Mouse (Mus musculus) lung, embryonic 15.5 days (tissue): ENCODE data around the gene Spata6. TPM values are rescaled to one million over a fixed set of nuclear protein-coding genes. Genes with fewer than 3 reads are reported as not detected.

Experiments used
- ATAC-seq: fragments of 200-750 bp; cut with Nextera tagmentation; 2 replicates; pipeline ENCODE4 v1.8.0; 2017; ENCODE audit warnings: moderate number of reproducible peaks, borderline replicate concordance; ENCODE audit not compliant: low FRiP score, low TSS enrichment; ENCODE audit errors: extremely low read depth
- H3K27ac ChIP-seq: fragments of 300-500 bp; sonication (generic); 2 replicates; pipeline ENCODE4 v1.5.1; 2015; ENCODE audit warnings: moderate library complexity, mild to moderate bottlenecking, inconsistent platforms
- H3K27me3 ChIP-seq: fragments of 300-500 bp; sonication (generic); 2 replicates; pipeline ENCODE4 v1.6.1; 2015; ENCODE audit warnings: inconsistent platforms
- H3K36me3 ChIP-seq: fragments of 300-500 bp; sonication (generic); 2 replicates; pipeline ENCODE4 v1.6.1; 2015; ENCODE audit warnings: inconsistent platforms
- H3K4me1 ChIP-seq: fragments of 300-500 bp; sonication (generic); 2 replicates; pipeline ENCODE4 v1.6.1; 2015; ENCODE audit warnings: inconsistent platforms
- H3K4me2 ChIP-seq: fragments of 300-500 bp; sonication (generic); 2 replicates; pipeline ENCODE4 v1.6.1; 2015; ENCODE audit warnings: inconsistent platforms, mild to moderate bottlenecking, moderate library complexity
- H3K4me3 ChIP-seq: fragments of 300-500 bp; sonication (generic); 2 replicates; pipeline ENCODE4 v1.5.1; 2015; ENCODE audit warnings: mild to moderate bottlenecking, inconsistent platforms
- H3K9ac ChIP-seq: fragments of 300-500 bp; sonication (generic); 2 replicates; pipeline ENCODE4 v1.6.1; 2015; ENCODE audit warnings: inconsistent platforms
- H3K9me3 ChIP-seq: fragments of 300-500 bp; sonication (generic); 2 replicates; pipeline ENCODE4 v1.6.1; 2016; ENCODE audit warnings: inconsistent platforms
- WGBS: fragments of 180-500 bp; shearing (Covaris S2); methylation state at CpG from one replicate; pipeline ENCODE4 v1.1.7; 2015; 5-methylcytosine and 5-hydroxymethylcytosine counted together
- polyA plus RNA-seq: library from polyadenylated mRNA; unstranded; fragments of >200 nt; fragmentation: Nextera tagmentation; extraction: Ambion mirVana; gene quantifications from 2 replicates; pipeline ENCODE4 v1.2.1, GENCODE M21; 2015

The Spata6 gene
- polyA plus RNA-seq, 1 experiment from 2014 or later = 34.8 TPM

DNA sequence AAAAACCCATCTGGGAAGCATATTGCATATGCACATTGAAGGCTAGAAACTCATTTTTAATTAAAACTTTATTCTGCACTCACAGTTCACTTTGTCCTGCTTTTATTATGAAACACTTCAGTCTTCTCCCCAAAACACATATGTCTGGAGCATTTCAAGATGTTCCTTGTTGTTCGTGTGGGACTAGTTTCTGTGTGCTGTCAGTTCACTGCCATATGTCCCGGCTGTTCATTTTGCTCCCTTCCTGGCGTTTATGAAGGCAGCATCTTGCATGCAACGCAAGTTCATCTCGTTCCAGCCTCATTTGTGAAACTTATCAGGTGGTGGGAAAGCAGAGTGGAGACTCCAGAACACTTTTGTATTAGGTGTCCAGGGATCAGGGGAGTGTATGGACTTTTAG is 146.9 kb downstream of the Spata6 start:
- Histone ChIP-seq H3K4me2 (no peak overlapping the region), H3K36me3 (no peaks in the 10 kb centered on the region), H3K27me3 (no peaks in the 10 kb centered on the region), H3K9ac (no peak overlapping the region), H3K9me3 (no peaks in the 10 kb centered on the region), H3K4me3 (no peak overlapping the region), H3K27ac (no peak overlapping the region), H3K4me1 (no peaks in the 10 kb centered on the region)
- ATAC-seq = no peak
- WGBS = 71% methylated on average over 5 of the region's 5 CpGs

DNA sequence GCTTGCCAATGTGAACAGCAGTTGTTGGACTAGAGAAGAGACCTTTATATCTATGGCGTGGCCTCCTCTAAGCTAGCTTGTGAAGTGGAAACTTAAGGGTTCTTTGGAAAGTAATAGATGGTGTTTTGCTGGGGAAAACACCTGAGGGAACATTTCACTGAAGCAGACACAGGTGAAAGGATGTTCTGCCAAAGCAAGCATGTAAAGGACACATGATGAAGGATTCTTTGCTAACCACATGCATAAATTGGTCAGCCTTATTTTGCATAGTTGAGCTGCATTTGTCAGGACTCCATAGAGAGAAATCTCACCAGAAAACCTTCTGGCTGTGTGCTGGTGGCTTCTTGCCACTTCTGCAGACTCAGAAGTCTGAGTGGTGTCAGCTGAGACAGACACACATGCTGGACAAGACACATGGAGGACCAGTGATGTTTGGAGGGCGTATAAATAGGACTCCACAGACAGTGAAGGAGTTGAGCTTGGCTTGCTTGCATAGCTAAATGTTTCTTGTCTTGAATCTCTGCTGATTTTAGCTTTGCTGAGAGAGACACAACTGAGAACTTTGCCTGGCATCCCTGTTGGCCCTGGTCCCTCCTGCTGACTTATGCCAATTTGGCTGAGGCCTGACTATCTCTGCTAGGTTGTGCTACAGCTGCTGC is 148.1 kb downstream of the Spata6 start:
- no peak overlapping the region for H3K27ac ChIP-seq
- no peaks in the 10 kb centered on the region for H3K36me3 ChIP-seq
- 62% methylated on average over 2 of the region's 2 CpGs for WGBS
- no peak for ATAC-seq
- H3K27me3 ChIP-seq = no peaks in the 10 kb centered on the region
- no peak overlapping the region for H3K4me2 ChIP-seq
- H3K9ac ChIP-seq = no peak overlapping the region
- no peaks in the 10 kb centered on the region for H3K4me1 ChIP-seq
- no peaks in the 10 kb centered on the region for H3K9me3 ChIP-seq
- no peak overlapping the region for H3K4me3 ChIP-seq

Other genes starting within 250 kb of the Spata6 start
- gene Slc5a9, start 182.9 kb downstream of the Spata6 start, polyA plus RNA-seq = 0.76 and 3.0 TPM in 2 replicates
- not detected in 2 replicates for gene Skint8, start 199.4 kb downstream of the Spata6 start, polyA plus RNA-seq